Comparison of ENCODE assay signal across 9 mouse cellular contexts in genomic region chr15:36987211-36987877, GRCm38 (mm10). TPM values are rescaled to one million over a fixed set of nuclear protein-coding genes. Genes with fewer than 3 reads are reported as not detected.
A peak's percentile ranks its signal among the peaks of the same experiment; 100 is the strongest.
DNase-seq lines count a peak whose midpoint lies in the region; ATAC-seq and TF ChIP-seq lines count a peak whose summit lies in the region.
"Had no signal": no experiment of that assay in that cellular context is flagged by ENCODE, and none has a peak within 500 bp of the region (broad histone marks: within the 10 kb centered on the region; RNA-seq: fewer than 3 reads in every experiment).

No protein-coding gene starts in this region.

- no peak for TF ChIP-seq CTCF in forebrain, postnatal 0 days (IDR thresholded peaks at IDR 0.05; ENCODE audit: low read depth)

- no peaks in the 10 kb centered on the region for H3K9me3 ChIP-seq in hindbrain, embryonic 10.5 days
- no peaks in the 10 kb centered on the region for H3K9me3 ChIP-seq in hindbrain, embryonic 13.5 days
- no peaks in the 10 kb centered on the region for H3K9me3 ChIP-seq in forebrain, postnatal 0 days (ENCODE audit: low read length)
- no peaks in the 10 kb centered on the region for H3K9me3 ChIP-seq in limb, embryonic 13.5 days
- H3K9me3 ChIP-seq: G1E had no signal

- H3K27me3 ChIP-seq in hindbrain, embryonic 10.5 days (ENCODE audit: insufficient read depth, poor library complexity, severe bottlenecking), result no peaks in the 10 kb centered on the region
- no peaks in the 10 kb centered on the region for H3K27me3 ChIP-seq in hindbrain, embryonic 13.5 days
- H3K27me3 ChIP-seq in forebrain, postnatal 0 days (ENCODE audit: insufficient read depth, low read length), result no peaks in the 10 kb centered on the region
- H3K27me3 ChIP-seq in limb, embryonic 13.5 days, result no peaks in the 10 kb centered on the region

- 71% methylated on average over 6 of the region's 6 CpGs for WGBS in hindbrain, embryonic 10.5 days
- WGBS in hindbrain, embryonic 13.5 days, result 65% methylated on average over 6 of the region's 6 CpGs
- 48% methylated on average over 6 of the region's 6 CpGs for WGBS in forebrain, postnatal 0 days
- 67% methylated on average over 6 of the region's 6 CpGs for WGBS in limb, embryonic 13.5 days

- H3K4me3 ChIP-seq in hindbrain, embryonic 10.5 days, result no peak overlapping the region
- H3K4me3 ChIP-seq in hindbrain, embryonic 13.5 days, result no peak overlapping the region
- H3K4me3 ChIP-seq in forebrain, postnatal 0 days (ENCODE audit: low read depth, low read length), result no peak overlapping the region
- no peak overlapping the region for H3K4me3 ChIP-seq in limb, embryonic 13.5 days

- 0 out of 2 replicates have a peak, but pooled peaks cover 3% of the 10 kb centered on the region for H3K36me3 ChIP-seq in hindbrain, embryonic 10.5 days
- no peaks in the 10 kb centered on the region for H3K36me3 ChIP-seq in hindbrain, embryonic 13.5 days
- H3K36me3 ChIP-seq in forebrain, postnatal 0 days (ENCODE audit: insufficient read depth), result no peaks in the 10 kb centered on the region
- no peaks in the 10 kb centered on the region for H3K36me3 ChIP-seq in limb, embryonic 13.5 days

- ATAC-seq in hindbrain, embryonic 13.5 days (ENCODE audit: low FRiP score), result no peak
- peak; percentile 30; the same call in 1 of the 2 replicates for ATAC-seq in forebrain, postnatal 0 days
- no peak for ATAC-seq in limb, embryonic 13.5 days (ENCODE audit: low FRiP score, low read depth)

- H3K9ac ChIP-seq in hindbrain, embryonic 13.5 days, result no peak overlapping the region
- H3K9ac ChIP-seq in forebrain, postnatal 0 days, result no peak overlapping the region
- H3K9ac ChIP-seq in limb, embryonic 13.5 days, result 0 out of 2 replicates have a peak overlapping the region, but pooled peaks have one; percentile 31

- peak overlapping the region; percentile 69 for H3K27ac ChIP-seq in hindbrain, embryonic 10.5 days
- no peak overlapping the region; the same call in 1 of the 2 replicates for H3K27ac ChIP-seq in hindbrain, embryonic 13.5 days
- H3K27ac ChIP-seq in forebrain, postnatal 0 days (ENCODE audit: low read depth, low read length), result peak overlapping the region; percentile 45; the same call in 1 of the 2 replicates
- peak overlapping the region; percentile 28; the same call in 1 of the 2 replicates for H3K27ac ChIP-seq in limb, embryonic 13.5 days

- peaks cover 53% of the 10 kb centered on the region for H3K4me1 ChIP-seq in hindbrain, embryonic 10.5 days (replicated peaks)
- peaks cover 12% of the 10 kb centered on the region for H3K4me1 ChIP-seq in hindbrain, embryonic 13.5 days (replicated peaks)
- H3K4me1 ChIP-seq in forebrain, postnatal 0 days (ENCODE audit: insufficient read depth), result 0 out of 2 replicates have a peak, but pooled peaks cover 4% of the 10 kb centered on the region
- peaks cover 23% of the 10 kb centered on the region for H3K4me1 ChIP-seq in limb, embryonic 13.5 days

- no peak for DNase-seq in hindbrain, embryonic 10.5 days (ENCODE audit: low spot score)
- peak; percentile 28 for DNase-seq in CD4-positive, CD25-positive, alpha-beta regulatory T cell, adult 2 months (ENCODE audit: low read depth, low spot score)
- no peak for DNase-seq in forebrain, postnatal 0 days
- DNase-seq in adrenal gland, adult 2 months, result no peak
- DNase-seq in cerebellum, adult 9-10 months, result no peak
- no peak for DNase-seq in ovary, postnatal 10 days (ENCODE audit: low spot score)

- H3K4me2 ChIP-seq in hindbrain, embryonic 13.5 days, result no peak overlapping the region
- H3K4me2 ChIP-seq in forebrain, postnatal 0 days (ENCODE audit: low read depth), result no peak overlapping the region
- H3K4me2 ChIP-seq in limb, embryonic 13.5 days (replicated peaks), result no peak overlapping the region

RNA-seq across cellular contexts. Expression of gene Zfp706, which starts 20.2 kb away (rescaled TPM):
- 459 and 460 TPM in 2 replicates for polyA plus RNA-seq in hindbrain, embryonic 10.5 days (2016; fragmentation: Nextera tagmentation; extraction: Ambion mirVana)
- polyA plus RNA-seq in hindbrain, embryonic 13.5 days (2015; fragmentation: Nextera tagmentation; extraction: Ambion mirVana), result 446 and 459 TPM in 2 replicates
- total RNA-seq in forebrain, postnatal 0 days (2014; rRNA removed), result 66.6 and 71.0 TPM in 2 replicates
- polyA plus RNA-seq in forebrain, postnatal 0 days (2015; fragmentation: Nextera tagmentation; extraction: Ambion mirVana), result 575 and 586 TPM in 2 replicates
- polyA plus RNA-seq in limb, embryonic 13.5 days (2015; fragmentation: Nextera tagmentation; extraction: Ambion mirVana), result 434 and 448 TPM in 2 replicates
- total RNA-seq in adrenal gland, adult 2 months (2021), result 100 to 1,000 TPM; 216 to 247 TPM
- polyA plus RNA-seq in adrenal gland, adult 2 months (2012; rRNA removed), result 26.2 and 46.3 TPM in 2 replicates
